Comparison of ENCODE assay signal across 11 mouse cellular contexts in genomic region chr1:134909442-134909841, GRCm38 (mm10). TPM values are rescaled to one million over a fixed set of nuclear protein-coding genes. Genes with fewer than 3 reads are reported as not detected.
DNase-seq lines count a peak whose midpoint lies in the region; ATAC-seq and TF ChIP-seq lines count a peak whose summit lies in the region.
"Had no signal": no experiment of that assay in that cellular context is flagged by ENCODE, and none has a peak within 500 bp of the region (broad histone marks: within the 10 kb centered on the region; RNA-seq: fewer than 3 reads in every experiment).

No protein-coding gene starts in this region.

- H3K4me3 ChIP-seq in C2C12 (ENCODE audit: insufficient read depth, poor library complexity, severe bottlenecking) = no peak overlapping the region
- H3K4me3 ChIP-seq in left cerebral cortex, adult 2 months = peak overlapping the region; percentile 32
- H3K4me3 ChIP-seq in stomach, postnatal 0 days (ENCODE audit: low read depth, low read length) = no peak overlapping the region
- H3K4me3 ChIP-seq: forebrain, embryonic 15.5 days had no signal

- peaks cover 47% of the 10 kb centered on the region for H3K79me2 ChIP-seq in C2C12 (ENCODE audit: control insufficient read depth, insufficient read depth)

- H3K4me2 ChIP-seq in stomach, postnatal 0 days (replicated peaks; ENCODE audit: low read depth) = no peak overlapping the region
- H3K4me2 ChIP-seq: forebrain, embryonic 15.5 days had no signal

- no peak for TF ChIP-seq CTCF in C2C12 (IDR thresholded peaks at IDR 0.05; ENCODE audit: control insufficient read depth, insufficient read depth, insufficient read length)
- peak; percentile 27 for TF ChIP-seq CTCF in left cerebral cortex, adult 2 months (IDR thresholded peaks at IDR 0.05)
- no peak for TF ChIP-seq CTCF in stomach, postnatal 0 days (IDR thresholded peaks at IDR 0.05; ENCODE audit: low read depth)

- ATAC-seq in cerebellum, adult (ENCODE audit: insufficient number of reproducible peaks, low FRiP score, low TSS enrichment) = peak; percentile 26; the same call in 1 of the 2 replicates
- ATAC-seq in stomach, postnatal 0 days (ENCODE audit: low FRiP score, low TSS enrichment) = no peak
- ATAC-seq in erythroid progenitor cell, adult 5-6 weeks (replicated peaks; ENCODE audit: low FRiP score, poor library complexity, severe bottlenecking) = no peak
- ATAC-seq: forebrain, embryonic 15.5 days had no signal

- H3ac ChIP-seq in C2C12 (ENCODE audit: control insufficient read depth, insufficient read length, low read depth) = no peak overlapping the region

- peaks cover 9% of the 10 kb centered on the region for H3K79me3 ChIP-seq in C2C12 (ENCODE audit: low read depth)

- intact Hi-C loops in gastrocnemius, postnatal 14 days (cut with DNase I; ENCODE audit: low total_unique reads) = no loop called here
- intact Hi-C loops in left cerebral cortex, adult 2 months (cut with DNase I) = loop anchor here (2.0 kb wide), 1 partner anchor 45 kb away; the partner anchor contains the start of gene Ppp1r12b

- no peaks in the 10 kb centered on the region for H3K4me1 ChIP-seq in stomach, postnatal 0 days (replicated peaks; ENCODE audit: control insufficient read depth, insufficient read depth)

- H3K27me3 ChIP-seq in C2C12 (ENCODE audit: control insufficient read depth, insufficient read depth, insufficient read length) = no peaks in the 10 kb centered on the region
- no peaks in the 10 kb centered on the region for H3K27me3 ChIP-seq in stomach, postnatal 0 days (ENCODE audit: control insufficient read depth, insufficient read depth, low read length)
- H3K27me3 ChIP-seq: forebrain, embryonic 15.5 days had no signal

- no peak for DNase-seq in cerebellum, adult 11 months
- DNase-seq in gastrocnemius, postnatal 14 days = peak; percentile 45
- DNase-seq in left cerebral cortex, adult 2 months (ENCODE audit: extremely low spot score in 1 of 2, low spot score in 2 of 2) = peak; percentile 57 to 70
- no peak for DNase-seq in stomach, postnatal 0 days (ENCODE audit: low spot score)
- DNase-seq in embryo, embryonic 11 days = no peak
- DNase-seq: kidney, adult 2 months had no signal

- WGBS in stomach, postnatal 0 days = 57% methylated on average over 9 of the region's 9 CpGs

- no peak for TF ChIP-seq EP300 in stomach, postnatal 0 days (optimal IDR thresholded peaks at IDR 0.05)

- no peaks in the 10 kb centered on the region for H3K9me3 ChIP-seq in stomach, postnatal 0 days (ENCODE audit: control insufficient read depth, low read length)
- H3K9me3 ChIP-seq: forebrain, embryonic 15.5 days had no signal

- H3K27ac ChIP-seq in left cerebral cortex, adult 2 months = peak overlapping the region; percentile 91
- no peak overlapping the region for H3K27ac ChIP-seq in stomach, postnatal 0 days (replicated peaks)
- H3K27ac ChIP-seq: forebrain, embryonic 15.5 days; macrophage had no signal

- no peaks in the 10 kb centered on the region for H3K36me3 ChIP-seq in C2C12 (ENCODE audit: control insufficient read depth, insufficient read depth)
- H3K36me3 ChIP-seq in stomach, postnatal 0 days (ENCODE audit: control insufficient read depth, insufficient read depth, low read length) = no peaks in the 10 kb centered on the region
- H3K36me3 ChIP-seq: forebrain, embryonic 15.5 days had no signal

- no peak overlapping the region for H3K9ac ChIP-seq in stomach, postnatal 0 days (ENCODE audit: low read length)
- H3K9ac ChIP-seq: forebrain, embryonic 15.5 days had no signal

TF ChIP-seq in C2C12, 6 proteins besides CTCF, POLR2A, EP300 and RAD21:
- TF ChIP-seq CEBPB (IDR thresholded peaks at IDR 0.05; ENCODE audit: low read depth) (no peak), USF1 (IDR thresholded peaks at IDR 0.05; ENCODE audit: low read depth) (peak; percentile 7), MAX (IDR thresholded peaks at IDR 0.05) (peak; percentile 88), FOSL1 (IDR thresholded peaks at IDR 0.05; ENCODE audit: insufficient read depth, low read length, poor library complexity, severe bottlenecking) (peak; percentile 91), MYOG (IDR thresholded peaks at IDR 0.05; ENCODE audit: control insufficient read depth, extremely low read depth, insufficient read length) (no peak), MYOD1 (IDR thresholded peaks at IDR 0.05; ENCODE audit: control insufficient read depth, insufficient read length, low read depth) (peak; percentile 95)

RNA-seq across cellular contexts. Expression of gene Ppp1r12b, which starts 46.3 kb away (rescaled TPM):
- 1.5 TPM for polyA plus RNA-seq in C2C12 (2012; fragmentation: generic; extraction: Trizol)
- total RNA-seq in gastrocnemius, postnatal 14 days (2021) = 100 to 1,000 TPM; 183 to 217 TPM
- total RNA-seq in left cerebral cortex, adult 2 months (2021) = 10 to 100 TPM; 80.2 to 82.0 TPM
- polyA plus RNA-seq in stomach, postnatal 0 days (2015; fragmentation: Nextera tagmentation; extraction: Ambion mirVana) = 12.5 and 13.3 TPM in 2 replicates
- 8.0 and 9.0 TPM in 2 replicates for total RNA-seq in erythroid progenitor cell, adult 5-6 weeks (2015; ENCODE audit: low replicate concordance)
- total RNA-seq in erythroid progenitor cell, adult 5-6 weeks (2017; ENCODE audit: low replicate concordance) = 17.3 and 26.2 TPM in 2 replicates

RNA-seq across cellular contexts. Expression of gene Ube2t, which starts 52.9 kb away (rescaled TPM):
- polyA plus RNA-seq in C2C12 (2012; fragmentation: generic; extraction: Trizol) = 13.5 TPM
- 10 to 100 TPM in 1 of 2 experiments, 1 to 10 TPM in 1; 5.8 to 11.5 TPM for total RNA-seq in gastrocnemius, postnatal 14 days (2021)
- total RNA-seq in left cerebral cortex, adult 2 months (2021) = 1 to 10 TPM; 1.5 to 2.0 TPM
- 10.5 and 13.4 TPM in 2 replicates for polyA plus RNA-seq in stomach, postnatal 0 days (2015; fragmentation: Nextera tagmentation; extraction: Ambion mirVana)
- total RNA-seq in erythroid progenitor cell, adult 5-6 weeks (2015; ENCODE audit: low replicate concordance) = 190 and 216 TPM in 2 replicates
- total RNA-seq in erythroid progenitor cell, adult 5-6 weeks (2017; ENCODE audit: low replicate concordance) = 59.8 and 74.3 TPM in 2 replicates

Comparison
In these comparisons a context has a peak if more than half of its experiments do, and no peak if none do; other contexts are left out.
1. DNase-seq: peak in gastrocnemius, postnatal 14 days (single experiment) and left cerebral cortex, adult 2 months (2 of 2); none in cerebellum, adult 11 months (single experiment), stomach, postnatal 0 days (single experiment) and embryo, embryonic 11 days (single experiment).
2. RNA of gene Ube2t, which starts 52.9 kb away (total RNA-seq): 59.8 to 216 TPM in erythroid progenitor cell, adult 5-6 weeks; 5.8 to 11.5 TPM in gastrocnemius, postnatal 14 days and 1.5 to 2.0 TPM in left cerebral cortex, adult 2 months; every median in the first group is over 4 times any median in the second.